Mouse (Mus musculus) stomach, embryonic 15.5 days (tissue): ENCODE measurements around the gene Dlgap5. TPM values are rescaled to one million over a fixed set of nuclear protein-coding genes. Genes with fewer than 3 reads are reported as not detected.
A peak's percentile ranks its signal among the peaks of the same experiment; 100 is the strongest.

Source experiments
- ATAC-seq: fragments of 200-750 bp; cut with Nextera tagmentation; 2 replicates; pipeline ENCODE4 v1.8.0; 2017; ENCODE audit warnings: low read depth, moderate number of reproducible peaks, moderate TSS enrichment; ENCODE audit not compliant: insufficient read depth, low FRiP score
- H3K27ac ChIP-seq: fragments of 300-500 bp; sonication (generic); 2 replicates; pipeline ENCODE4 v1.5.1; 2015; ENCODE audit warnings: mild to moderate bottlenecking, inconsistent platforms
- H3K27me3 ChIP-seq: fragments of 300-500 bp; sonication (generic); replicated peaks from 2 replicates; pipeline ENCODE4 v1.6.1; 2015; ENCODE audit warnings: inconsistent platforms
- H3K36me3 ChIP-seq: fragments of 300-500 bp; sonication (generic); 2 replicates; pipeline ENCODE4 v1.6.1; 2015; ENCODE audit warnings: inconsistent platforms
- H3K4me1 ChIP-seq: fragments of 300-500 bp; sonication (generic); 2 replicates; pipeline ENCODE4 v1.6.1; 2015; ENCODE audit warnings: inconsistent platforms
- H3K4me2 ChIP-seq: fragments of 300-500 bp; sonication (generic); 2 replicates; pipeline ENCODE4 v1.6.1; 2015; ENCODE audit warnings: mild to moderate bottlenecking, inconsistent platforms
- H3K4me3 ChIP-seq: fragments of 300-500 bp; sonication (generic); replicated peaks from 2 replicates; pipeline ENCODE4 v1.5.1; 2015; ENCODE audit warnings: inconsistent platforms
- H3K9ac ChIP-seq: fragments of 300-500 bp; sonication (generic); 2 replicates; pipeline ENCODE4 v1.6.1; 2015; ENCODE audit warnings: inconsistent platforms
- H3K9me3 ChIP-seq: fragments of 300-500 bp; sonication (generic); 2 replicates; pipeline ENCODE4 v1.6.1; 2016; ENCODE audit warnings: inconsistent platforms
- WGBS: fragments of 180-500 bp; shearing (Covaris S2); methylation state at CpG from one replicate; pipeline ENCODE4 v1.1.7; 2015; 5-methylcytosine and 5-hydroxymethylcytosine counted together
- polyA plus RNA-seq: library from polyadenylated mRNA; unstranded; fragments of >200 nt; fragmentation: Nextera tagmentation; extraction: Ambion mirVana; gene quantifications from 2 replicates; pipeline ENCODE4 v1.2.1, GENCODE M21; 2015

Gene Dlgap5
- polyA plus RNA-seq, 1 experiment from 2014 or later, result 37.2 TPM

- no peaks in the 10 kb centered on the region for H3K9me3 ChIP-seq
- H3K27ac ChIP-seq, result peak overlapping the region; percentile 83
- no peak overlapping the region for H3K4me3 ChIP-seq
- H3K4me2 ChIP-seq, result no peak overlapping the region
- ATAC-seq, result peak; percentile 41; the same call in 1 of the 2 replicates
- H3K9ac ChIP-seq, result no peak overlapping the region
- H3K36me3 ChIP-seq, result no peaks in the 10 kb centered on the region
- 39% methylated on average over 7 of the region's 7 CpGs for WGBS
- H3K27me3 ChIP-seq, result no peaks in the 10 kb centered on the region
- H3K4me1 ChIP-seq, result peaks cover 20% of the 10 kb centered on the region
These were observed 51.3 kb downstream of the Dlgap5 start for GRCm38 (mm10) chr14:47366881-47367321.

DNA sequence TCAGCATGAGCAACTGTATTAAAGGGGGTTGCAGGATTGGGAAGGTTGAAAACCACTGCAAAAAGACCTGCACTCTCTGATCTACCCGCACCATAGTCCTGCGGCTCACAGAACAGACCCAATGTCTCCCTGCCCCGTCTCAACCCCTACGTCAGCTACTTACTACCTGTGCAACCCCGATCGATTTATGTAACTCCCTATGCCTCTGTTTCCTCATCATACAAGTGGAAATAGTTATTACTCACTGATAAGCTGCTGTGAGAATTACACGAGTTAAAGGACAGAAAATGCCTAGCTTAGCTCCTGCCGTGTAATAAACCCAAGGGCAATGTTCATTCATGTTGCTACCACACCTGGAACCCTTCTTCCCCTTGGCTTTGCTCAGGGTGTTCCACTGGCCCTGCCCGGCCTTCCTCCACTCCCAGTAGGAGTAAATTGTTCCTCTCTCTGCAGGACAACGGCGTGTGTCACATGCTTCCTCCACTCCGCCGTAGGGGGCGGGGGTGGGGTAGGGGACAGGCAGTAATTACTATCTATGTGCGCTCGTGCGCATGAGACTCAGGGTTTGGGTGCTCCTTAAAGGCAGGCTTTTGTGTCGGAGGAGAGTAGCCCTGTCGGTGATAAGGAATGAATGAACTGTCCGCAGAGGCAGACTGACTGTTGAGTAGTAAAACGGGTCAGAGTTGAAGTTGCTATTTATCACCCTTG is 53.3 kb downstream of the Dlgap5 start:
- H3K4me3 ChIP-seq, result no peak overlapping the region
- H3K27ac ChIP-seq, result 0 out of 2 replicates have a peak overlapping the region, but pooled peaks have one; percentile 83

DNA sequence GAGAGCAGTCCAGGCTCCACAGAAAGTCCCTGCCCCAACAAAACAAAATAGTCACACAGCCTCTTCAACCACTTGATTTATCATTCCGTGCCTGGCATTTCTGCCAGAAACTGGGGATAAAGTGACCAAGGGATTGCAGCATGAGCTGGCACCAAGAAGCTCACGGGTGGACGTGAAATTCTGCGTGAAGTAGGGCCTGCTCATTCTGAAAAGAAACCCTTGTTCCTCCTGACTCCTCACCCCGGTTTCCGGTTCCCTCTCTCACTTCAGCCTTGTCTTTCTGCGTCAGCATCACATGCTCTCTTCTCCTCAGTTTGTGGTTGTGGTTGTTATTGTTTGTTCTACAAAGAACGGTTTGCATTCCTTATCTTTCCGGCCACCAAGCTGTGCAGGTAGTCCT is 56.3 kb downstream of the Dlgap5 start:
- 74% methylated on average over 9 of the region's 9 CpGs for WGBS
- Histone ChIP-seq H3K27ac (no peak overlapping the region), H3K27me3 (no peaks in the 10 kb centered on the region), H3K4me2 (no peak overlapping the region), H3K4me1 (peaks cover 10% of the 10 kb centered on the region; the same call in 1 of the 2 replicates), H3K9me3 (no peaks in the 10 kb centered on the region), H3K9ac (no peak overlapping the region), H3K4me3 (no peak overlapping the region), H3K36me3 (no peaks in the 10 kb centered on the region)
- no peak for ATAC-seq

More for the DNA sequence above, 53.3 kb downstream of the Dlgap5 start:
- H3K9ac ChIP-seq, result no peak overlapping the region
- H3K36me3 ChIP-seq, result no peaks in the 10 kb centered on the region
- H3K4me2 ChIP-seq, result peak overlapping the region; percentile 32
- no peaks in the 10 kb centered on the region for H3K9me3 ChIP-seq
- WGBS, result 33% methylated on average over 21 of the region's 21 CpGs
- ATAC-seq, result peak; percentile 45
- H3K27me3 ChIP-seq, result no peaks in the 10 kb centered on the region
- H3K4me1 ChIP-seq, result peaks cover 19% of the 10 kb centered on the region

DNA sequence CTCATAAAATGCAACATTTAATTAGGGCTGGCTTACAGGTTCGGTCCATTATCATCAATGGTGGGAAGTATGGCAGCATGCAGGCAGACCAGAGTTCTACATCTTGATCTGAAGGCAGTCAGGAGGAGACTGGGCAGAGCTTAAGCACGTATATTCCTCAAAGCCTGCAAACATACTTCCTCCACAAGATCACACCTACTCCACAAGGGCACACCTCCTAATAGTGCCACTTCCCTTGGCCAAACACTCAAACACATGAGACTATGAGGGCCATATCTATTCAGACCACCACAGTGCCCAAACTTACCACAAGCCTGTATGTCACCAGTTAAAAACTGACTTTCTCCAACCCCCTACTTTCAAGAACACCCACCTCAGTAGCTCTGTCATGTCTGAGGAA is 56.8 kb downstream of the Dlgap5 start:
- 73% methylated on average over 2 of the region's 2 CpGs for WGBS

GRCm38 (mm10) chr14:47359610-47360009 is 58.6 kb downstream of the Dlgap5 start:
- Histone ChIP-seq H3K4me3 (no peak overlapping the region), H3K36me3 (no peaks in the 10 kb centered on the region), H3K4me2 (no peak overlapping the region), H3K9ac (no peak overlapping the region), H3K27me3 (no peaks in the 10 kb centered on the region), H3K27ac (no peak overlapping the region), H3K4me1 (0 out of 2 replicates have a peak, but pooled peaks cover under 1% of the 10 kb centered on the region), H3K9me3 (no peaks in the 10 kb centered on the region)
- WGBS, result 46% methylated on average over 3 of the region's 3 CpGs
- ATAC-seq, result no peak

More for the DNA sequence above, 56.8 kb downstream of the Dlgap5 start:
- Histone ChIP-seq H3K4me2 (no peak overlapping the region), H3K27ac (no peak overlapping the region), H3K36me3 (no peaks in the 10 kb centered on the region), H3K4me3 (no peak overlapping the region), H3K4me1 (peaks cover 6% of the 10 kb centered on the region; the same call in 1 of the 2 replicates), H3K27me3 (no peaks in the 10 kb centered on the region), H3K9ac (no peak overlapping the region), H3K9me3 (no peaks in the 10 kb centered on the region)
- no peak for ATAC-seq

DNA sequence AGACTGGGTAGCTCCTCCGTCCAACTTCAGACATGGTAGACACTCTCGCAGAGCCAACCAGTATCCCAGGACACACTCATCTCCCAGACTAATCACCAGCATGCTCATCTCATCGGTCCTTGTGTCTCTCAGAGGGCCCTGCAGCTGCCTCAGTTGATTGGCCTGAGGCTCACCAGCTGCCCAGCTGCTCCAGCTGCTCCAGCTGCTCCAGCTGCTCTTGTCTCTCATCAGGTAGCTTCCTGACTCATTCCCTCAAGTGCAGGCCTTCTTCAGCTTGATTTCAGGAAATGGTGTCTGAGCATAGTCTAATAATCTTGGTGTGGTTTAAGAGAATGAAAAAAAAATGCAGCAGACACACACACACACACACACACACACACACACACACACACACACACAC is 61.6 kb downstream of the Dlgap5 start:
- no peak overlapping the region for H3K4me2 ChIP-seq
- 79% methylated on average over 3 of the region's 3 CpGs for WGBS
- H3K4me1 ChIP-seq, result no peaks in the 10 kb centered on the region
- no peak overlapping the region for H3K4me3 ChIP-seq
- H3K9me3 ChIP-seq, result no peaks in the 10 kb centered on the region
- H3K27ac ChIP-seq, result no peak overlapping the region
- ATAC-seq, result no peak
- no peaks in the 10 kb centered on the region for H3K27me3 ChIP-seq
- no peaks in the 10 kb centered on the region for H3K36me3 ChIP-seq
- no peak overlapping the region for H3K9ac ChIP-seq

GRCm38 (mm10) chr14:47354948-47355347 is 63.3 kb downstream of the Dlgap5 start:
- Histone ChIP-seq H3K4me3 (no peak overlapping the region), H3K27ac (no peak overlapping the region), H3K4me2 (no peak overlapping the region), H3K9ac (no peak overlapping the region), H3K27me3 (no peaks in the 10 kb centered on the region), H3K4me1 (no peaks in the 10 kb centered on the region), H3K9me3 (no peaks in the 10 kb centered on the region), H3K36me3 (no peaks in the 10 kb centered on the region)
- ATAC-seq, result no peak
- WGBS, result 53% methylated on average over 5 of the region's 5 CpGs

DNA sequence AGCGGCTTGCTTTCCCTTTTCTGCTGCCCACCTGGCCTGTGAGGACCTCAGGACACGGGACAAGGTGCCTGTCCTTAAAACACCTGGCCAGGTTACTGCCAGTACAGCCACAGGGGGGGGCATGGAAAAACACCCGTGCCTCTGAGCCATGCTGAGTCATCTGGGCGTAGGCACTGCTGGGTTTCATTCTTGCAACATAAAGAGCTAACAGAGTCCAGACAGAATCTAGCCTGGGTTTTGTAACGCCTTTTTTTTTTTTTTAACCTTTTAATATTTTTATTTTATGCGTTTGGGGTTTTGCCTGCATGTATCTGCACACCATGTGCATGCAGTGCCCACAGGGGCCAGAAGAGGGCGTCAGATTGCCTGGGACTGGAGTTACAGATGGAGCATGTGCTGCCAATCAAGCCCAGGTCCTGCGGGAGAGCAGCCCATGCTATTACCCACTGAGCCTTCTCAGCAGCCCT is 64.1 kb downstream of the Dlgap5 start:
- ATAC-seq, result 0 out of 2 replicates have a peak, but pooled peaks have one; percentile 27
- WGBS, result 57% methylated on average over 8 of the region's 8 CpGs
- no peak overlapping the region for H3K9ac ChIP-seq
- H3K36me3 ChIP-seq, result no peaks in the 10 kb centered on the region
- no peaks in the 10 kb centered on the region for H3K27me3 ChIP-seq
- H3K4me1 ChIP-seq, result no peaks in the 10 kb centered on the region
- H3K9me3 ChIP-seq, result no peaks in the 10 kb centered on the region
- H3K4me2 ChIP-seq, result no peak overlapping the region
- H3K27ac ChIP-seq, result peak overlapping the region; percentile 27; the same call in 1 of the 2 replicates
- H3K4me3 ChIP-seq, result no peak overlapping the region

- H3K9ac ChIP-seq, result no peak overlapping the region
- no peaks in the 10 kb centered on the region for H3K36me3 ChIP-seq
- no peaks in the 10 kb centered on the region for H3K4me1 ChIP-seq
- 79% methylated on average over 4 of the region's 4 CpGs for WGBS
- no peak overlapping the region for H3K27ac ChIP-seq
- H3K4me3 ChIP-seq, result no peak overlapping the region
- no peak overlapping the region for H3K4me2 ChIP-seq
- H3K27me3 ChIP-seq, result no peaks in the 10 kb centered on the region
- no peak for ATAC-seq
- H3K9me3 ChIP-seq, result no peaks in the 10 kb centered on the region
These were observed 65.0 kb downstream of the Dlgap5 start for GRCm38 (mm10) chr14:47353240-47353639.

- 86% methylated on average over 10 of the region's 10 CpGs for WGBS
- no peak overlapping the region for H3K4me2 ChIP-seq
- no peak overlapping the region for H3K27ac ChIP-seq
- no peaks in the 10 kb centered on the region for H3K27me3 ChIP-seq
- no peak for ATAC-seq
- H3K36me3 ChIP-seq, result no peaks in the 10 kb centered on the region
- H3K9me3 ChIP-seq, result no peaks in the 10 kb centered on the region
- no peaks in the 10 kb centered on the region for H3K4me1 ChIP-seq
- no peak overlapping the region for H3K4me3 ChIP-seq
- no peak overlapping the region for H3K9ac ChIP-seq
These were observed 65.9 kb downstream of the Dlgap5 start for GRCm38 (mm10) chr14:47352272-47352671.

DNA sequence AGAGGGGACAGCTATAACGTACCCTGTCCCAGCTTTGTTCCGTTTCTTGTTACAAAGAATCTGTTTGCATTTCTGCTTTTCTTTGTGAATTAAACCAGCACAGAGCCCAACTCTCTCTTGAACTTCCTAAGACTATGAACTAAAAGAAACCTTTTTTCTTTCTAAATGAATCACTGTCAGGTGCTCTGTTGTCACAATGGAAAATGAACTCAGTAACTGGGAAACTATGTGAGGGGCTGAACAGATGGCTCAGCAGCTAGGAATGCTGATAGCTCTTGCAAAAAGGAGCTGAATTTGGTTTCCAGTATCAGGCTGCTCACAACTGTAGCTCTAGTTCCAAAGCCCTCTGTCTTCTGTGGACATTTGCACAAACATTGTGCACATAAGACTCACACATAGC is 67.2 kb downstream of the Dlgap5 start:
- H3K4me3 ChIP-seq, result no peak overlapping the region
- H3K4me1 ChIP-seq, result no peaks in the 10 kb centered on the region
- H3K9me3 ChIP-seq, result no peaks in the 10 kb centered on the region
- no peak overlapping the region for H3K9ac ChIP-seq
- no peak overlapping the region for H3K4me2 ChIP-seq
- no peaks in the 10 kb centered on the region for H3K36me3 ChIP-seq
- WGBS, result 71% methylated on average over 2 of the region's 2 CpGs
- H3K27me3 ChIP-seq, result no peaks in the 10 kb centered on the region
- ATAC-seq, result no peak
- H3K27ac ChIP-seq, result no peak overlapping the region

GRCm38 (mm10) chr14:47346715-47347114 is 71.5 kb downstream of the Dlgap5 start:
- no peaks in the 10 kb centered on the region for H3K36me3 ChIP-seq
- no peak overlapping the region for H3K27ac ChIP-seq
- 83% methylated on average over 1 of the region's 1 CpGs for WGBS
- no peak overlapping the region for H3K4me3 ChIP-seq
- no peaks in the 10 kb centered on the region for H3K9me3 ChIP-seq
- H3K27me3 ChIP-seq, result no peaks in the 10 kb centered on the region
- H3K4me2 ChIP-seq, result no peak overlapping the region
- H3K4me1 ChIP-seq, result no peaks in the 10 kb centered on the region
- no peak overlapping the region for H3K9ac ChIP-seq
- ATAC-seq, result no peak
